Mouse (Mus musculus): ENCODE data around the gene Ccr10.
"Not testable (repeated sequence)": the region's sequence is repeated elsewhere in the genome, so short reads cannot be mapped to it uniquely, and the experiment has no call there.

DNA sequence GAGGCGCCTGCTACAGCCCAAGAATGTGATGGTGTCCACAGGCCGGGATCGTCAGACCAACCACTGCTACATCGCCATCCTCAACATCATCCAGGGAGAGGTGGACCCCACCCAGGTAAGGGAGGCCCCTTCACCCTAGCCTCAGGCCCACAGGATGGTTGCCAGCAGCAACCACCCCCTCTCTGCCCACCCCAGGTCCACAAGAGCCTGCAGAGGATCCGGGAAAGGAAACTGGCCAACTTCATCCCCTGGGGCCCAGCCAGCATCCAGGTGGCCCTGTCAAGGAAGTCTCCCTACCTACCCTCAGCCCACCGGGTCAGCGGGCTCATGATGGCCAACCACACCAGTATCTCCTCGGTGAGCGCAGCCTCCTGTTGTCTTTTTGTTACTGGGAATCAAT lies 50.2 kb downstream of the Ccr10 start:
- TF ChIP-seq GATA1, TAL1 (IDR thresholded peaks at IDR 0.05; ENCODE audit: low read length): not testable (repeated sequence)

All from erythroblast, embryonic 14.5 days (primary cell).